Mouse (Mus musculus): ENCODE data around the gene Phf12.
"Not testable (repeated sequence)": the region's sequence is repeated elsewhere in the genome, so short reads cannot be mapped to it uniquely, and the experiment has no call there.

Gene Phf12

DNA sequence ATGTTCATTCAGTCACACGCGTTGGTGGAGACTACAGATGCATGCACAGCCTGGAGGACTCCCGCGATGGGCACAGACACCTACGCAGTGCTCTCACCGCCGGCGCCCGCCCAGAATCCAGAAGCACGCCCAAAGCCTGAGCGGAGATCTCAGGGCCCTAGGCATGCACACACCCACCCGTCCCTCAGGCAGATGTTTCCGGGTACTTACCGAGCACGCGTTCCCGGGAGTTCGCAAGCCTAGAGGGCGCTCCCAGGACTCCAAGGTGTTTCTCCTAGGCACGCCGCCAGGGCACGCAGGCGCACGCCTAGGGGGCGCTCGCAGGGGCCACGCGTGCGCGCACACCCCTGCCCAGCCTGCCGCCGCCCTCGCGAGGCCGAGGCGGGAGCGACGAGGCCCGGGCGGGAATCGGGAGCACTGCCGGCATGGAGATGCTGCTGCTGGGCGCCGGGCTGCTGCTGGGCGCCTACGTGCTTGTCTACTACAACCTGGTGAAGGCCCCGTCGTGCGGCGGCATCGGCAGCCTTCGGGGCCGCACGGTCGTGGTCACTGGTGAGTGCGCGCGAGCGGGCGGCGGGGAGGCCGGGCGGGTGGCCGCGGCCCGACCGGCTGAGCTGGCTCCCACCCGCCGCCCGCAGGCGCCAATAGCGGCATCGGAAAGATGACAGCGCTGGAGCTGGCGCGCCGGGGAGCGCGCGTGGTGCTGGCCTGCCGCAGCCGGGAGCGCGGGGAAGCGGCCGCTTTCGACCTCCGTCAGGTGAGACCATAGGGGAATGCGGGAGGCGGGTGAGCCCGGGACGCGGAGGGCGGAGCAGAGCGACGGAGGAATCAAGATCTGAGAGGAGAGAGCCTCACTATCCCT, 49.6 kb downstream of the Phf12 start, which contains the start of gene Dhrs13:
Dhrs13 (plus strand) TSS at position 334 of the 862 bp plus-strand sequence.
- peak; percentile 94 for DNase-seq (ENCODE audit: low spot score)

DNA sequence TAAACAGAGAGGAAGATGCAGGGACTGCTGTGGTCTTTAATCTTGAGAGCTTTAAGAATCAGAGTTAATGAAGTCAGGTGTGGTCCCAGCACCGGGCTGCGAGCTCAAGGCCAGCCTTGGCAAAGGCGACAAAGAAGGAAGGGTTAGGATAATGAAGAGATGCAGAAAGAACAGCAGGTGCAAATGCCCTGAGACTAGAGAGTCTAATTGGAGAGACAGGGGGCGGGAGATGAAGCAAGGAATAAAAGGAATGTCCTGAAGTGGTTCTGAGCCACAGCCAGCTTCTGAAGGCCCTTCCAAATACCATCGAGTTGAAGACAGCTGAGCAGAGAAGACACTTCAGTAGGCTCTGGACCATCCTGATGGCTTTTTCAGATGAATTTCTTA, 50.2 kb downstream of the Phf12 start:
- no peak for DNase-seq (ENCODE audit: low spot score)

DNA sequence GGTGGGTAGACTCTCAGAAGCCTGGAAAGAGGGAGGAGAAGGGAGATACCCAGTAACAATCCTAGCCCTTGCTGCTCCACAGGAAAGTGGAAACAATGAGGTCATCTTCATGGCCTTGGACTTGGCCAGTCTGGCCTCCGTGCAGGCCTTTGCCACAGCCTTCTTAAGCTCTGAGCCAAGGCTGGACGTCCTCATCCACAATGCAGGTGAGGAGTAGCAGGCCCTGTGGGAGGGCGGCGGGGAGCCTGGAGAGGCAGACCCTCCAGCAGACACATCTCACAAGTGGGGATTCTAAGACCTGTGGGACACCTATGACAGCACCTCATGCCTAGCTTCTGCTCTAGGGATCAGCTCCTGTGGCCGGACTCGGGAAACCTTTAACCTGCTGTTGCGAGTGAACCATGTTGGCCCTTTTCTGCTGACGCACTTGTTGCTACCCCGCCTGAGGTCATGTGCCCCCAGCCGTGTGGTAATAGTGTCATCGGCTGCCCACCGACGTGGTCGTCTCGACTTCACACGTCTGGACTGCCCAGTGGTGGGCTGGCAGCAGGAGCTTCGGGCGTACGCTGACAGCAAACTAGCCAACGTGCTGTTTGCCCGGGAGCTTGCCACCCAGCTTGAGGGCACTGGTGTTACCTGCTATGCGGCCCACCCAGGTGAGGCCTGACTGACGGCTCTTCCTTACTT, 51.5 kb downstream of the Phf12 start:
- DNase-seq (ENCODE audit: low spot score), result no peak

DNA sequence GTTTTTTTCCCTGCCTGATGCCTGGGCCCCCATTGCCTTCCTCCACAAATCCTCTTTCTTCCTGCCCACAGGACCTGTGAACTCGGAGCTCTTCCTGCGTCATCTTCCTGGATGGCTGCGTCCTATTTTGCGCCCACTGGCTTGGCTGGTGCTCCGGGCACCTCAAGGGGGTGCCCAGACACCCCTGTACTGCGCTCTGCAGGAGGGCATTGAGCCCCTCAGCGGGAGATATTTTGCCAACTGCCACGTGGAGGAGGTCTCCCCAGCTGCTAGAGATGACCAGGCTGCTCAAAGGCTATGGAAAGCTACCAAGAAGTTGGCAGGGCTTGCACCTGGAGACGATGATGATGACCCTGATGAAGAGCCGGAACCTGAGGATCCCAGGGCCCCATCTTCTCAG, 54.2 kb downstream of the Phf12 start:
- DNase-seq (ENCODE audit: low spot score), result no peak

DNA sequence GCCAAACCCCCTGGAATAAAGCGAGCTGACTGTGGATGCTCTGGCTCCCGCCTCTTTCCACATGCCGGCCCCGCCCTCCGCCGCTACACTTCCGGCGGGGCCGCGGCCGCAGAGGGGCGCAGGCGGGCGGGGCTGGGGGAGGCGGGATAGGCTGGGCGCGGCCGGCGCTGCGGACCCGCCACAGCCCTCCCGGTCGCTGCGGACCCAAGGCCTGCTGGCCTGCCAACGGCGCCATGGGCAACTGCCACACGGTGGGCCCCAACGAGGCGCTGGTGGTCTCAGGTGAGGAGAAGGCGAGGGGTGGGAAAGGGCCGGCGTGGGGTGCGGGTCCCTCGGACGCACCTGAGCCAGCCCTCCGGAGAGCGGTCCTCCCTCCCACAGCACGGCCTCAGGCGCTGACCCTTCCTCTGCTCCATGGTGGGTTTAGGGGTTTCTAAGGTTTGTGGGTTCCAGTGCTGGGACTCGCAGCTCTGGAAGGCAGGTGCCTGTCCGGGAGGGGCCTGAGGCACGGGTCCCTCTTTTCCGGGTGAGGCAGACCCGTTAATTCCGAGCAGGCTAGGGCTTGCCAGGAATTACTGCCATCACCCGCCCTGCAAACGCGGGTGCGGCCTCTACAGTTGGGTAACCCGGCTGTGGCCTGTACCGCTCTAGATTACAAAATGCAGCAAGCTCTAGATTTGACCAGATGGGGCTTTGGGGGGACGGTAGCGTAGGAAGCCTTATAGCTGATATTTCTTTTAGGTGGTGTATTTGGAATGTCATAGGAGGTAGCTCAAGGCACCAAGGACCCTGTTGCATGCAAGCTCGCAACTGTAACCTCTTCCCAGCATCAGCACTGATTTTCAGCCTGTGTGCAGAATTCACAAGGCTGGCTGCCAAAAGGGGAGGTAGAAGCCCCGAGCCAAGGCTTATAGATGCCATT, 55.5 kb downstream of the Phf12 start, which contains the start of gene Flot2:
Flot2 (plus strand) TSS at position 101 of the 922 bp plus-strand sequence.
- peak; percentile 27 for DNase-seq (ENCODE audit: low spot score)

DNA sequence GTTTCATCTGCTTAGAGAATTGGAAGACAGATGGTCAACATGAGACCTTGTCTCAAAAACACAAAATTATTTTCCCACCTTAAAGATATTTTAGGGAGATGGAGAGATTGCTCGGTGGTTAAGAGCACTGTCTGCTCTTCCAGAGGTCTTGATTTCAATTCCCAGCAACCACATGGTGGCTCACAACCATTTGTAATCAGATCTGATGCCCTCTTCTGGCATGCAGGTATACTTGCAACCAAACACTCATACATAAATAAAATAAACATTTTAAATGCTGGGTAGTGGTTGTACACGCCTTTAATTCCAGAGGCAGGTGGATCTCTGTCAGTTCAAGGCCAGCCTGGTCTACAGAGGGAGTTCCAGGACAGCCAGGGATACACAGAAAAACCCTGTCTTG, 58.3 kb downstream of the Phf12 start:
- no peak for DNase-seq (ENCODE audit: low spot score)

DNA sequence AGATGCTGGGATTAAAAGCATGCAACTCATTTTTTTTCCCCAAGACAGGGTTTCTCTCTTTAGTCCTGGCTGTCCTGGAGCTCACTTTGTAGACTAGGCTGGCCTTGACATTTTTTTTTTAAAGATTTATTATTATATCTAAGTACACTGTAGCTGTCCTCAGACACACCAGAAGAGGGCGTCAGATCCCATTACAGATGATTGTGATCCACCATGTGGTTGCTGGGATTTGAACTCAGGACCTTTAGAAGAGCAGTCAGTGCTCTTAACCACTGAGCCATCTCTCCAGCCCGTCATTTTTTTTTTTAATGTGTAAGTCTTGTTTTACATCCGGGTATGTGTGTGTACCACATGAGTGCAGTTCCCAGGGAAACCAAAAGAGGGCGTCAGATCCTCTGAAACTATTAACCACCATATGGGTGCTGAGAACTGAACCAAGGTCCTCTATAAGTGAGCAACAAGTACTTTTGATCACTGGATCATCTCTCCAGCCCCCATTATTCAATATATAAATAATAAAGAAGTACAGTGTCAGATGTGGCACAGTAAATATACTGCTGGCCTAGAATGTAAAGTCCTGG, 59.8 kb downstream of the Phf12 start:
- not testable (repeated sequence) for DNase-seq (ENCODE audit: low spot score)

DNA sequence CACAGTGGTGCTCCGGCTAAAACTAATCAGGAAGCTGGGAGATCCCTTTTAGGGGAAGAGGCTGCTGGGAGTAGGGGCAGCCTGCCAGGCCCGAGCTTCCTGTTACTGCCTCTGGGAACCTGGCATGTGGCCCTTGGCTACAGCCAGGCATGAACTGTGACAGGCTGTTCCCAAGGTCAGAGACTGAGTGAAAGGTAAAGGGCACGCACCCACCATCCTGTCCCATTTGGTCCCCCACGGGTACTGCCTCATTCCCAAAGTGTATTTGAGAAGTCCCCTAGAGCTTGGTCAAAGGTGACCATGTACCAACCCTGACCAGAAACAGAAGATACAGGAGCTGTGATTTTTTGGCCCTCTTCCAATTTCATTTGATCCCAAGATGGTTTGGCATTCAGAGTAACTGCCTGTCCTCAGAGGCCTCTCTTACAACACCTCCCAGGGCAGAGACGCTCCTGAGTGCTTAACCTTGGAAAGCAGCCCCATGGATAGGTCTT, 62.3 kb downstream of the Phf12 start:
- peak; percentile 50 for DNase-seq (ENCODE audit: low spot score)

DNA sequence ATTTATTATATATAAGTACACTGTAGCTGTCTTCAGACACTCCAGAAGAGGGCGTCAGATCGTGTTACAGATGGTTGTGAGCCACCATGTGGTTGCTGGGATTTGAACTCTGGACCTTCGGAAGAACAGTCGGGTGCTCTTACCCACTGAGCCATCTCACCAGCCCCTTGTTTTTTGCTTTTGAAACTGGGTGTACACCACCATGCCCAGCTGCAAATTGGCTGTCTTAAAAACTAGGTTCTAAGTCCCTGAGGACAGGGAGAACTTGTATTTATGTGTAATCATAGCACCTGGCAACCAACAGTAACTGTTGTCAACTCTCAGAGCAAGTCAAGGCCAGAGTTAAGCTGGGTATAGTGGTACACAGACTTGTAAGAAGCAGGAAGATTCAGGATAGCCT, 66.1 kb downstream of the Phf12 start:
- DNase-seq (ENCODE audit: low spot score), result not testable (repeated sequence)

DNA sequence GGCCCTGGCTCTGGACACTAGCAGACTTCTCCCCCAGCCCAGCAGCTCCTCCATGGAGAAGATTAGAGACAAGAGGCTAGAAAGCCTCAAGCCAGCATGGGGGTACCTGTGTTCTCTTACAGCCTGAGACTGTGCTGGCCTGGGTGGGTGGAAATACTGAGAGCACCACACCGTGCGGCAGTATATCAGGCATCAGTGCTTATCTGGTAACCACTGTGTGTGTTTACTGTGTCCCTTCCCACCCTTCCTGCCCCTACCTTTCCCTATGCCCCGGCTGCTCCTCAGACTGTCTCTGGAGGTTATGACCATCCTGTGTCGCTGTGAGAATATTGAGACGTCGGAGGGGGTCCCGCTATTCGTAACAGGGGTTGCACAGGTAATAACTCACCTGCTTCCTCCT, 70.5 kb downstream of the Phf12 start:
- DNase-seq (ENCODE audit: low spot score), result no peak

DNA sequence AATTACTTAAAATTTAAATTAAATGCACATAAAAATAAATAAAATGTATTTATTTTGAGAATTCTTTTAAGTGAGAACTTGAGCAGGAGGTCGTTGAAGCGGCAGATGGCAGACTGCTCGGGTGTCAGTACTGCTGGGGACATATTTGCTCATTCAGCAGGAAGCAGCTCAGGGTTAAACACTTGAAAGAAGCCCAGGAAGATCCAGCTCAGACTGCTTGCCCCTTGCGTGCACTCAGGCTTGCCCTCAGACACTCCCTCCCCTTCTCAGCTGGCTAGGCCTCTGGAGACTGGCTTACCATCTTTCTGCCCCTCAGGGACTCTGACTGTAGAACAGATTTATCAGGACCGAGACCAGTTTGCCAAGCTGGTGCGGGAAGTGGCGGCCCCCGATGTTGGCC, 74.4 kb downstream of the Phf12 start:
- DNase-seq (ENCODE audit: low spot score), result no peak

DNA sequence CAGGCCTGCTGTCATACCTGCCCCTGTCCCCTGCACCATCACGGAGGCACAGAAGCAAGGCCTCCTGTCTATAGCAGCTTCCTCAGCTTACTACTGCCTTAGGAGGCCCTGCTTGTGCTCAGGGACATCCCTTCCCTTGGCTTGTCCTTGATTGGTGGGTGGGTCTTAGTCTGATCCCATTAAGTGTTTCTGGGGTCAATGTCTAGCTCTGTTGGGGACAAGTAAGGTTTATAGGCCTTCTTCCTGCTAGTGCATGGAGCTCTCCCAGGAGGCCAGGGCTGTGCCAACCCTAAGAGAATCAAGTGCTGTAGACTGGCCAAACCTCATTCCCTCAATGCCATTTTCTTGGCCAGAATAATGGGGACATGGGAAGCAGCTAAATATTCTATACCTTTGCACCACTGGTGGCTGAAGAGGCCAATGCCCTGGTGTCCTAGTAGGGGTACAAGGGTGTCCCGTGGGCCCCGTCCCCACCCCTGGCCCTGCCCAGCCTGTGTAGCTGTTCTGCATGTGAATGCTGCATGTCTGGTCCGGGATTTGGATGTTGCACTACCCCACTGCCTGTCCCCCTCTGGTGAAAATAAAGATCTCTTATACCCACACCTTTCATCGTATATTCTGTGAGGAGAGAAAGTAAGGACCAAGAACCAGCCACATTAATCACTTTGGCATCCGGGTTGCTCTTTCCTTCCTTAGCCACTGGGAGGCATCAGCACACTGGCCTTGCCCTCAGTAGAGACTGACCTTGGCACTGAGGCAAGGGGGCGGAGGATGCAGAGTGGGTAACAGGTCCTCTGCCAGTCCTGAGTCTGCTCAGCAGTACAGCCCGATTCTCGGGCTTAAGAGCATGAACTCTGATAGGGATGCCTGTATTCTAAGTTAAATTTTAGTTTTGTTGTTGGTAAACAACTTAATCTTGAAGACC, 77.5 kb downstream of the Phf12 start:
- DNase-seq (ENCODE audit: low spot score), result peak; percentile 70

DNA sequence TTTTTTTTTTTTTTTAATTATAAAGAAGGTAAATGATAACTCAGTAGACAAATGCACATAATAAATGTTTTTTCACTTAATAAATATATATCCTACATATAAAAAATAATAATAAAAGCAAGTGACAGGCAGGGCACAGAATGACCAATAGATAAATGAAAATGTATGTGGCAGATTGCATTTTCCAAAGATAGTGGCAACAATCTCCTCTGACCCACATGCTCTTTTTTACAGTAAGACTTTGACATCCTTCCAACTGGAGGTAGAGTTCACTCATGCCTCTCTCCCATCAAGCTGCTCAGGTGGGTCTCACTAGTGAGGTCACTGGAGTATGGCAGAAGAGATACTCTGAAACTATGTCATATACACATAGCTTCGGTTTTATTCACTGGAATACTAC, 80.0 kb downstream of the Phf12 start:
- no peak for DNase-seq (ENCODE audit: low spot score)

DNA sequence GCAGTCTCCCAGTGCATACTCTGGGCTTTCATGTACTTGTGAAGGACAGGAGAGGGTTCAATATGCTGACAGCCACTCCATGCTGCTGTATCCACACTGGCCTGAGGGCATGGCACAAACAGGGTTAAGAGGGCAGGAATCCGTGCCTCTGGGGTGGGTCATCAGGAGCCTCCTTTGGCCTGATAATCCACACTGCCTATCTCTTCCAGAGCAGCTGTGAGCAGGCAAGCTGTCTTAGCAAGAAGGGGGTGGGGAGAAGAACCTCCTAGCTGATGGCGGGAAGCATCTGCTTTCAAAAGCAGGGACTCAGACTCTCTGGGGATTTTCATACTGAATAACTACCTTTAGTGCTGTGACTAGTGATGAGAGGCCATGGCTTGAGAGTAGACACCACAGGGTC, 83.4 kb downstream of the Phf12 start:
- DNase-seq (ENCODE audit: low spot score), result no peak

DNA sequence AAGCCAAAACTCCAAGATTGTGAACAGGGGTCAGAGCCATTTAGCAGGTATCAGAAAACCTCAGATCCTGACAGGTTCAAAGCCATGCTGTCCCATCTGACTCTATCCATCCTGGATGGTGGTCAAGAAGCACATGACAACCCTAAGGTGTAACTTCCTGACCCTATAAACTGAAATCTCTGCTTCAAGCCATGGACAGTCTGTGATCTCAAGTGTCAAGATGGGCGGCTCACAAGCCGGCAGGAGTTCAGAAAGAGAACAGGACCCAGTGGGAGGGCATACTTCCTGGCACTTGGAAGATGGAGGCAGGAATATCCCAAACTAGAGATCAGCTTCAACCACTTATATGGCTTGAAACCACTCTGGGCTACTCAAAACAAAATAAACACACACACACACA, 84.1 kb downstream of the Phf12 start:
- DNase-seq (ENCODE audit: low spot score), result no peak

DNA sequence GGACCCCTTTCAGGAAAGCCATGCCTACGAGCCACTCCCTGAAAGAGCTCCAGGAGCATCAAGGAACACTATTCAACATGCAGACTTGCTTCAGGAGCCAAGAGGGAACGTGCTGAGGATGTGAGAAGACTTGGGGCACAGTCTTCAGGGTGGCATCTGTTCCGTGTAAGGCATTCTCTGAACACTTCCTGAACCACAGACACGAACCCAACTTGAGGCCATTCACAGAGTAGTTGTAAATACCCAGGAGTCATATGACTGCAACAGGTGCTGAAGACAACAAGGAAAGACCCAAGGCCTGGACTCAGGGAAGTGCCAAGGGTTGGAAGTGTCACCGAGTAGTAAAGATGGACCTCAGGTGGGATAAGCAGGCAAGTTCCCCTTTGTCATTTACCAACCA, 85.0 kb downstream of the Phf12 start:
- no peak for DNase-seq (ENCODE audit: low spot score)

DNA sequence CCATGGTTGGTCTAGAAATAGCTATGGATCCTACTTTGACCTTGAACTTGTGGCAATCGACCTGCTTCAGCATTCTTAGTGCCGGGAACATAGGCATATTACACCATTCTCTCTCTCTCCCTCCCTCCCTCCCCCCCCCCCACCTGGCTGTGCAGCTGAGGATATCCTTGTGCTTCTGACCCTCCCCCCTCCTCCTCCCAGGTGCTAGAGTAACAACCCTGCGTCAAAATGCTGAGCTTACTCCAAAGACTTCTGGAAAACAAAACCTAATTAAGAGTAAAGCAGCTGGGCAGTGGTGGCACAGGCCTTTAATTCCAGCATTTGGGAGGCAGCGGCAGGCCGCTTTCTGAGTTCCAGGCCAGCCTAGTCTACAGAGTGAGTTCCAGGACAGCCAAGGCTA, 86.6 kb downstream of the Phf12 start:
- no peak for DNase-seq (ENCODE audit: low spot score)

DNA sequence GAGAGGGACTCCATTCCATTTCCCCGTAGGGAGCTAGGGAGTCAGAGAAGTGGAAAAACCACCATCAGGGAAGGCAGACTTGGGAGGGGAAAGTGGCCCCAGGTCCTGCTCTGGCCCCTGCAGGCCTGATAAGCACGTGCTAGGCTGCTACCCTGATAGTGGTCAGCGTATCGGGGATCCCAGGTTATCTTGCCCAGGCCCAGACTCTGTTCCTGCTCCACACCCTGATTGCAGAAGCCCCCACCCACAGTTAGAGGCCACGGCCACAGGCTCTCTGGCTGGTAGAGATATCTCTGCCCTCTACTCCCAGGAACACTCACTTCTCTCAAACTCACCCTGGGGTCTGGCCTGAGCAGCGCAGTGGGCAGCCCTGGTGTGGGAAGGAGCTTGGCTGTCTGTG, 87.1 kb downstream of the Phf12 start:
- DNase-seq (ENCODE audit: low spot score), result no peak

DNA sequence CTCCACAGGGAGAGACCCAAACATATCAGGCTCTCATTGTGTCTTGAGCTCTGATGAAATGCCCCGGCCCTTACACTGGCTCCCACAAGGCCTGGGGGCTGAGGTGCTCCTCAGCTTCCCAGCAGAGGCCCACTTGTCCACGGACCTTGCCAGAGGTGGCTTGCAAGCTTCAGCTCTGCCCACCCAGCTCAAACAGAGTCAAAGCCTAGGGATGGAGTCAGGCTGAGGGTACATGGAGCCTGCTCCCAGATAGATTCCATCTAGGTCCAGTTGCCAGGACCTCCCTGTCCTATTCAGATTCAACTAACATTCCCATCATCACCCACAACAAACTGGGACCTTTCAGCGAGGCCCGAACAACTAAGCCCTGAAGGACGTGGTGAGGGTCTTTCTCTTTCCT, 89.4 kb downstream of the Phf12 start:
- no peak for DNase-seq (ENCODE audit: low spot score)

DNA sequence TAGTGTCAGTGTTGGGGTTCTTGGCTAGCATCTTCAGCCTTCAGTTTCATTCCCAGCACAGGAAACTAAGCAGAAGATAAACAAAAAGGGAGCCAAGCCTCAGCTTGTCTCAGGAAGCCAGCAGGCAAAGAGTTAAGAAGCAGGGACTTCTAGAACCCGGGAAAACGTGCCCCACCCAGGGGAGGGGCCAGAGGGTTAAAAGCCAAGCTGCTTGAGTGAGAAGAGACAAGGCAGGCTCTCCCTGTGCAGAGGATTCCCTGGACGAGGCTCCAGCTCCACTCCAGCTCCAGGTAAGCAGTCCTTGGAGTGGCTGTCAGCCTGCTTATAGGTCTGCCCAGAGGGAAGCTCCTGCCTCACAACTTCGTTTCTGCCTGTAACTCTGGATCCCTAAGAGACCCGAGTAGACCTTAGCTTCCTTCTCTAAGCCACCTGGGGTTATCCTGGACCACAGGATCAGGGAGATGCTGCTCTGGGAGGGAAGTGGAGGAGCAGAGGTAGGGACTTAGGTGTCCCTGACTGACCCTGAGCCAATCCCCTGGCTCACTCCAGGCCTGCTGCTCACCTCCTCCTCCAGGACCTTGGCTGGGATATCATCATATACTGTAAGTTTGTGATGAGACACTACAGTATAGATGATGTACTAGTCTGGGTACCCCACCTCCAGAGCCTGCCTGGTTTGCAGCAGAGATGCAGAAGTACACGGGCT, 90.0 kb downstream of the Phf12 start:
- no peak for DNase-seq (ENCODE audit: low spot score)

Data from ovary, postnatal 14 days (tissue).